Mouse (Mus musculus): Measurements from ENCODE around the gene Rftn2. TPM values are rescaled to one million over a fixed set of nuclear protein-coding genes. Genes with fewer than 3 reads are reported as not detected.
A peak's percentile ranks its signal among the peaks of the same experiment; 100 is the strongest.

The Rftn2 gene
- polyA plus RNA-seq, 1 experiment from 2014 or later: 5.8 TPM

- H3K27ac ChIP-seq (replicated peaks): peak overlapping the region; percentile 79
- WGBS: 29% methylated on average over 2 of the region's 2 CpGs
- H3K4me2 ChIP-seq: no peak overlapping the region
- H3K36me3 ChIP-seq: no peaks in the 10 kb centered on the region
- 0 out of 2 replicates have a peak overlapping the region, but pooled peaks have one; percentile 30 for H3K9ac ChIP-seq
- no peaks in the 10 kb centered on the region for H3K27me3 ChIP-seq (replicated peaks)
- H3K4me1 ChIP-seq: peaks cover 40% of the 10 kb centered on the region
- H3K4me3 ChIP-seq: no peak overlapping the region
- ATAC-seq (ENCODE audit: extremely low read depth, insufficient number of reproducible peaks, low FRiP score, low TSS enrichment): peak; percentile 65
- no peaks in the 10 kb centered on the region for H3K9me3 ChIP-seq
Observed at GRCm38 (mm10) chr1:55193316-55193715, 33.3 kb downstream of the Rftn2 start.

GRCm38 (mm10) chr1:55192824-55193223 is 33.8 kb downstream of the Rftn2 start:
- Histone ChIP-seq H3K36me3 (no peaks in the 10 kb centered on the region), H3K27ac (replicated peaks) (peak overlapping the region; percentile 79), H3K4me1 (peaks cover 40% of the 10 kb centered on the region), H3K4me2 (no peak overlapping the region), H3K9ac (0 out of 2 replicates have a peak overlapping the region, but pooled peaks have one; percentile 30), H3K9me3 (no peaks in the 10 kb centered on the region), H3K4me3 (no peak overlapping the region), H3K27me3 (replicated peaks) (no peaks in the 10 kb centered on the region)
- WGBS: 41% methylated on average over 3 of the region's 3 CpGs
- no peak for ATAC-seq (ENCODE audit: extremely low read depth, insufficient number of reproducible peaks, low FRiP score, low TSS enrichment)

- no peak for ATAC-seq (ENCODE audit: extremely low read depth, insufficient number of reproducible peaks, low FRiP score, low TSS enrichment)
- H3K4me2 ChIP-seq: peak overlapping the region; percentile 63
- H3K9ac ChIP-seq: peak overlapping the region; percentile 68
- no peaks in the 10 kb centered on the region for H3K27me3 ChIP-seq (replicated peaks)
- H3K27ac ChIP-seq (replicated peaks): peak overlapping the region; percentile 55
- H3K4me3 ChIP-seq: peak overlapping the region; percentile 40
- 18% methylated on average over 8 of the region's 8 CpGs for WGBS
- no peaks in the 10 kb centered on the region for H3K9me3 ChIP-seq
- H3K4me1 ChIP-seq: peaks cover 40% of the 10 kb centered on the region
- H3K36me3 ChIP-seq: no peaks in the 10 kb centered on the region
Observed at GRCm38 (mm10) chr1:55192015-55192414, 34.6 kb downstream of the Rftn2 start.

- H3K4me3 ChIP-seq: no peak overlapping the region
- ATAC-seq (ENCODE audit: extremely low read depth, insufficient number of reproducible peaks, low FRiP score, low TSS enrichment): no peak
- H3K27ac ChIP-seq (replicated peaks): no peak overlapping the region
- peaks cover 28% of the 10 kb centered on the region for H3K36me3 ChIP-seq
- H3K9ac ChIP-seq: no peak overlapping the region
- 0 out of 2 replicates have a peak overlapping the region, but pooled peaks have one; percentile 18 for H3K4me2 ChIP-seq
- no peaks in the 10 kb centered on the region for H3K27me3 ChIP-seq (replicated peaks)
- H3K9me3 ChIP-seq: no peaks in the 10 kb centered on the region
- H3K4me1 ChIP-seq: peaks cover 2% of the 10 kb centered on the region; the same call in 1 of the 2 replicates
- WGBS: 27% methylated on average over 11 of the region's 11 CpGs
Observed at GRCm38 (mm10) chr1:55186592-55187210, 39.9 kb downstream of the Rftn2 start.

GRCm38 (mm10) chr1:55185718-55186117 is 40.9 kb downstream of the Rftn2 start:
- no peaks in the 10 kb centered on the region for H3K27me3 ChIP-seq (replicated peaks)
- 75% methylated on average over 6 of the region's 6 CpGs for WGBS
- no peak for ATAC-seq (ENCODE audit: extremely low read depth, insufficient number of reproducible peaks, low FRiP score, low TSS enrichment)
- no peak overlapping the region for H3K27ac ChIP-seq (replicated peaks)
- peaks cover 2% of the 10 kb centered on the region; the same call in 1 of the 2 replicates for H3K4me1 ChIP-seq
- no peak overlapping the region for H3K4me2 ChIP-seq
- no peak overlapping the region for H3K4me3 ChIP-seq
- H3K9ac ChIP-seq: no peak overlapping the region
- H3K36me3 ChIP-seq: peaks cover 38% of the 10 kb centered on the region
- H3K9me3 ChIP-seq: peaks cover under 1% of the 10 kb centered on the region; the same call in 1 of the 2 replicates

GRCm38 (mm10) chr1:55182392-55182791 is 44.2 kb downstream of the Rftn2 start:
- H3K27ac ChIP-seq (replicated peaks): no peak overlapping the region
- H3K27me3 ChIP-seq (replicated peaks): no peaks in the 10 kb centered on the region
- no peak for ATAC-seq (ENCODE audit: extremely low read depth, insufficient number of reproducible peaks, low FRiP score, low TSS enrichment)
- no peak overlapping the region for H3K4me2 ChIP-seq
- peaks cover 50% of the 10 kb centered on the region for H3K36me3 ChIP-seq
- H3K9me3 ChIP-seq: peaks cover 7% of the 10 kb centered on the region
- peaks cover 2% of the 10 kb centered on the region; the same call in 1 of the 2 replicates for H3K4me1 ChIP-seq
- no peak overlapping the region for H3K9ac ChIP-seq
- WGBS: 83% methylated on average over 5 of the region's 5 CpGs
- no peak overlapping the region for H3K4me3 ChIP-seq

- Histone ChIP-seq H3K27ac (replicated peaks) (no peak overlapping the region), H3K9me3 (peaks cover 7% of the 10 kb centered on the region), H3K9ac (no peak overlapping the region), H3K4me3 (no peak overlapping the region), H3K36me3 (peaks cover 56% of the 10 kb centered on the region), H3K27me3 (replicated peaks) (no peaks in the 10 kb centered on the region), H3K4me1 (no peaks in the 10 kb centered on the region), H3K4me2 (no peak overlapping the region)
- no peak for ATAC-seq (ENCODE audit: extremely low read depth, insufficient number of reproducible peaks, low FRiP score, low TSS enrichment)
- 75% methylated on average over 5 of the region's 5 CpGs for WGBS
Observed at GRCm38 (mm10) chr1:55179917-55180566, 46.5 kb downstream of the Rftn2 start.

GRCm38 (mm10) chr1:55174558-55175034 is 52.0 kb downstream of the Rftn2 start:
- Histone ChIP-seq H3K4me1 (no peaks in the 10 kb centered on the region), H3K9me3 (no peaks in the 10 kb centered on the region), H3K9ac (no peak overlapping the region), H3K27me3 (replicated peaks) (no peaks in the 10 kb centered on the region), H3K27ac (replicated peaks) (no peak overlapping the region), H3K4me3 (no peak overlapping the region), H3K4me2 (no peak overlapping the region), H3K36me3 (peaks cover 28% of the 10 kb centered on the region)
- WGBS: 34% methylated on average over 3 of the region's 3 CpGs
- ATAC-seq (ENCODE audit: extremely low read depth, insufficient number of reproducible peaks, low FRiP score, low TSS enrichment): no peak

GRCm38 (mm10) chr1:55173720-55174557 is 52.6 kb downstream of the Rftn2 start:
- H3K4me2 ChIP-seq: no peak overlapping the region
- peaks cover 5% of the 10 kb centered on the region for H3K9me3 ChIP-seq

GRCm38 (mm10) chr1:55171361-55172325 is 54.9 kb downstream of the Rftn2 start:
- Histone ChIP-seq H3K9ac (peak overlapping the region; percentile 66), H3K4me3 (peak overlapping the region; percentile 35), H3K4me2 (peak overlapping the region; percentile 45), H3K36me3 (peaks cover 34% of the 10 kb centered on the region), H3K9me3 (peaks cover 8% of the 10 kb centered on the region), H3K27ac (replicated peaks) (no peak overlapping the region), H3K4me1 (no peaks in the 10 kb centered on the region), H3K27me3 (replicated peaks) (no peaks in the 10 kb centered on the region)
- 52% methylated on average over 22 of the region's 22 CpGs for WGBS
- ATAC-seq (ENCODE audit: extremely low read depth, insufficient number of reproducible peaks, low FRiP score, low TSS enrichment): no peak

More at GRCm38 (mm10) chr1:55173720-55174557, 52.6 kb downstream of the Rftn2 start:
- Histone ChIP-seq H3K4me1 (no peaks in the 10 kb centered on the region), H3K27me3 (replicated peaks) (no peaks in the 10 kb centered on the region), H3K36me3 (peaks cover 33% of the 10 kb centered on the region), H3K4me3 (no peak overlapping the region), H3K9ac (no peak overlapping the region), H3K27ac (replicated peaks) (no peak overlapping the region)
- 82% methylated on average over 10 of the region's 10 CpGs for WGBS
- ATAC-seq (ENCODE audit: extremely low read depth, insufficient number of reproducible peaks, low FRiP score, low TSS enrichment): no peak
